Comparison of ENCODE assay signal across 8 mouse cellular contexts in the genomic region with DNA sequence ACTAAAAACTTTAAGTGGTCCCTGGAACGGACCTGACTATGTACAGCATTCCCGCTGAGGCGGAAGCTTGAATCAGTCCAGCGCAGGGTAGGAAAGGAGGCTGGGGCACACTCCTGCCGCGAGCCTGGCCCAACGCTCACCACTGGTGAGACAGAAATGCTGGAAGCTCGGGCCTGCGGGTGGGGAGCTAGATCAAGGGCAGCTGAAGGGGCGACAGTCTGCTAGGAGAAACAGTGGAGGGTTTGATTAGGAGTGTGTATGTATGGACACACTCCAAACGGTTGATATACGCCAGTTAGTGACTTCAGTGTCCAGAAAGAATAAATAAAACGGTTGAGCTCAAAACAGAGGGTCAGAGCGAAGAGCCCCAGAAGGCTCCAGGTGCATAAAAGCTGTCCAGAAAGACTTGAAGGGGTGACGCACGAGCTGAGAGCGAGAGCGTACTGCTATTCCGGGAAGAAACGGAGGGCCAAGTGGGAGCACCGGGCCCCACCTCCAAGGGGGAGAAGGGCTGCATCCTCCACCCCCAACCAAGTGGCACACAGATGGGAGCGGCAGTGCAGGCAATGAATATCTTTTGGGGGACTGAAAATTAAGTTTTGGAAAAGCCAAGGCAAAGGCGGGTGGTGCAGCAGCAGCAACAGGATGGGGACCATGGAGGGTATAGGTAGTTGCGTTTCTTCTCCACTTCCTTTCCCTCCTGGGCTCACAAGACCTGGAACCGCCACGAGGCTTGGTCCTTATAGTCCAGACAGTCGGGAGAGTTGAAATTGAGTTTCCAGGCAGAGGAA. TPM values are rescaled to one million over a fixed set of nuclear protein-coding genes. Genes with fewer than 3 reads are reported as not detected.
DNase-seq lines count a peak whose midpoint lies in the region; ATAC-seq lines count a peak whose summit lies in the region.

No protein-coding gene starts in this region.

- no peak overlapping the region for H3K4me2 ChIP-seq in kidney, embryonic 14.5 days (replicated peaks; ENCODE audit: low read depth, low read length)
- H3K4me2 ChIP-seq in forebrain, embryonic 16.5 days (ENCODE audit: low read length), result peak overlapping the region; percentile 68
- H3K4me2 ChIP-seq in midbrain, embryonic 11.5 days, result peak overlapping the region; percentile 81

- no peak overlapping the region for H3K9ac ChIP-seq in kidney, embryonic 14.5 days (ENCODE audit: low read depth, low read length)
- peak overlapping the region; percentile 56 for H3K9ac ChIP-seq in forebrain, embryonic 16.5 days (replicated peaks; ENCODE audit: low read depth, low read length)
- H3K9ac ChIP-seq in midbrain, embryonic 11.5 days (ENCODE audit: low read length), result peak overlapping the region; percentile 97

- 2% methylated on average over 27 of the region's 27 CpGs for WGBS in kidney, embryonic 14.5 days
- WGBS in forebrain, embryonic 16.5 days, result 12% methylated on average over 27 of the region's 27 CpGs
- WGBS in midbrain, embryonic 11.5 days, result 11% methylated on average over 27 of the region's 27 CpGs

- peaks cover 4% of the 10 kb centered on the region; the same call in 1 of the 2 replicates for H3K4me1 ChIP-seq in kidney, embryonic 14.5 days (ENCODE audit: control insufficient read depth, insufficient read depth, low read length)
- H3K4me1 ChIP-seq in forebrain, embryonic 16.5 days (replicated peaks; ENCODE audit: control insufficient read depth, insufficient read depth, low read length), result peaks cover 30% of the 10 kb centered on the region
- peaks cover 37% of the 10 kb centered on the region for H3K4me1 ChIP-seq in midbrain, embryonic 11.5 days (ENCODE audit: control insufficient read depth, insufficient read depth, low read length)

- H3K4me3 ChIP-seq in kidney, embryonic 14.5 days (ENCODE audit: low read length), result no peak overlapping the region
- H3K4me3 ChIP-seq in forebrain, embryonic 16.5 days (replicated peaks; ENCODE audit: low read length), result peak overlapping the region; percentile 59
- H3K4me3 ChIP-seq in midbrain, embryonic 11.5 days (ENCODE audit: low read depth, low read length), result peak overlapping the region; percentile 89

- H3K27ac ChIP-seq in kidney, embryonic 14.5 days (ENCODE audit: low read depth, low read length), result no peak overlapping the region
- H3K27ac ChIP-seq in forebrain, embryonic 16.5 days (ENCODE audit: low read length), result peak overlapping the region; percentile 28; the same call in 1 of the 2 replicates
- peak overlapping the region; percentile 86 for H3K27ac ChIP-seq in midbrain, embryonic 11.5 days (ENCODE audit: low read depth, low read length)

- H3K36me3 ChIP-seq in kidney, embryonic 14.5 days (ENCODE audit: control insufficient read depth, insufficient read depth, low read length), result no peaks in the 10 kb centered on the region
- H3K36me3 ChIP-seq in forebrain, embryonic 16.5 days (ENCODE audit: control insufficient read depth, insufficient read depth), result no peaks in the 10 kb centered on the region
- H3K36me3 ChIP-seq in midbrain, embryonic 11.5 days (ENCODE audit: control insufficient read depth, insufficient read depth, low read length), result peaks cover 6% of the 10 kb centered on the region; the same call in 1 of the 2 replicates

- DNase-seq in kidney, adult 9 months, result peak; percentile 6
- peak; percentile 69 for DNase-seq in embryo, embryonic 10.5 days (ENCODE audit: low spot score)
- peak; percentile 97 for DNase-seq in midbrain, embryonic 11.5 days (ENCODE audit: low spot score, missing footprints)
- DNase-seq in c-Kit-positive CD71-positive TER-119-positive erythroid progenitor cells, embryonic 14.5 days (ENCODE audit: low spot score), result no peak
- DNase-seq in layer of hippocampus, adult 18-20 months (ENCODE audit: low spot score in 2 of 2), result no peak

- H3K27me3 ChIP-seq in kidney, embryonic 14.5 days (ENCODE audit: control insufficient read depth, insufficient read depth, low read length), result peaks cover 95% of the 10 kb centered on the region
- H3K27me3 ChIP-seq in forebrain, embryonic 16.5 days (replicated peaks; ENCODE audit: control insufficient read depth, insufficient read depth, low read length), result peaks cover 17% of the 10 kb centered on the region
- peaks cover 8% of the 10 kb centered on the region for H3K27me3 ChIP-seq in midbrain, embryonic 11.5 days (ENCODE audit: control insufficient read depth, insufficient read depth, low read length)

- H3K9me3 ChIP-seq in kidney, embryonic 14.5 days (ENCODE audit: control insufficient read depth, low read length), result no peaks in the 10 kb centered on the region
- H3K9me3 ChIP-seq in forebrain, embryonic 16.5 days (ENCODE audit: control insufficient read depth, low read length), result no peaks in the 10 kb centered on the region
- H3K9me3 ChIP-seq in midbrain, embryonic 11.5 days (ENCODE audit: control insufficient read depth, low read length), result no peaks in the 10 kb centered on the region

- ATAC-seq in kidney, embryonic 14.5 days (ENCODE audit: low FRiP score, low TSS enrichment), result no peak
- no peak for ATAC-seq in forebrain, embryonic 16.5 days
- ATAC-seq in midbrain, embryonic 11.5 days (ENCODE audit: low FRiP score), result no peak
- ATAC-seq in CD4-positive, CD25-positive, alpha-beta regulatory T cell, adult 4 months, result no peak

RNA-seq across cellular contexts. Expression of a gene that starts 7.0 kb away (rescaled TPM):
- not detected in 2 replicates for polyA plus RNA-seq in kidney, embryonic 14.5 days (2014; fragmentation: Nextera tagmentation; extraction: Ambion mirVana)
- polyA plus RNA-seq in forebrain, embryonic 16.5 days (2015; fragmentation: Nextera tagmentation; extraction: Ambion mirVana), result 9.3 and 9.5 TPM in 2 replicates
- 40.6 and 43.7 TPM in 2 replicates for polyA plus RNA-seq in midbrain, embryonic 11.5 days (2014; fragmentation: Nextera tagmentation; extraction: Ambion mirVana)
- not detected for polyA plus RNA-seq in CD4-positive, CD25-positive, alpha-beta regulatory T cell, adult 4 months (2017; shearing (Covaris generic))
- 1 to 10 TPM; 3.2 to 4.6 TPM for total RNA-seq in layer of hippocampus, adult 18-20 months (2021)

Comparison
In these comparisons a context has a peak if more than half of its experiments do, and no peak if none do; other contexts are left out.
1. DNase-seq: peak in kidney, adult 9 months (single experiment), embryo, embryonic 10.5 days (single experiment) and midbrain, embryonic 11.5 days (single experiment); none in c-Kit-positive CD71-positive TER-119-positive erythroid progenitor cells, embryonic 14.5 days (single experiment) and layer of hippocampus, adult 18-20 months (0 of 2).
2. RNA of a gene that starts 7.0 kb away (polyA plus RNA-seq): 40.6 to 43.7 TPM in midbrain, embryonic 11.5 days and 9.3 to 9.5 TPM in forebrain, embryonic 16.5 days; not detected in kidney, embryonic 14.5 days and not detected in CD4-positive, CD25-positive, alpha-beta regulatory T cell, adult 4 months; every median in the first group is over 10 times any median in the second.